Mouse (Mus musculus): Measurements from ENCODE around the gene Emilin2. TPM values are rescaled to one million over a fixed set of nuclear protein-coding genes. Genes with fewer than 3 reads are reported as not detected.

Emilin2 gene
- polyA plus RNA-seq, 1 experiment = 2.6 TPM

DNA sequence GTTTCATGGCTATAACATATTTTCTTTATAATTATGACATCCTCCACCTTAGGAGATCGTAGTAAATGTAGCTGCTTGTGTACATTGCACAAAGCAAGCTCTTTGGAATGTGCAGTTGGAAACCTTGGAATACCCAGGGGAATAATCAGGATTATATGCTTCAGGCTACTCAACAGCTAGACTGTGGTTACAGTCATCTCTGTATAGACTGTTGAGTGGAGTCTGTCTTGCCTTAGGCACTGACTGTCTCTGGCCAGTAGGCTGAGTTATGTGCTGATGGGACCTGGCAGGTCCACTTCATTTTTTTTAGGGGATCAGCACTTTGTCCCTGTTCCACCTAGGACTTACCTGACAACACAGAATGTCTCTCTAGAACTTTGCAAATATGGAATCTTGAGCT is 98.1 kb downstream of the Emilin2 start:
- Histone ChIP-seq H3K4me1 (ENCODE audit: control insufficient read depth, insufficient read depth, low read length) (peaks cover 37% of the 10 kb centered on the region), H3K36me3 (ENCODE audit: control insufficient read depth, insufficient read depth, low read length) (peaks cover 2% of the 10 kb centered on the region; the same call in 1 of the 2 replicates)
- 84% methylated on average over 1 of the region's 1 CpGs for WGBS

DNA sequence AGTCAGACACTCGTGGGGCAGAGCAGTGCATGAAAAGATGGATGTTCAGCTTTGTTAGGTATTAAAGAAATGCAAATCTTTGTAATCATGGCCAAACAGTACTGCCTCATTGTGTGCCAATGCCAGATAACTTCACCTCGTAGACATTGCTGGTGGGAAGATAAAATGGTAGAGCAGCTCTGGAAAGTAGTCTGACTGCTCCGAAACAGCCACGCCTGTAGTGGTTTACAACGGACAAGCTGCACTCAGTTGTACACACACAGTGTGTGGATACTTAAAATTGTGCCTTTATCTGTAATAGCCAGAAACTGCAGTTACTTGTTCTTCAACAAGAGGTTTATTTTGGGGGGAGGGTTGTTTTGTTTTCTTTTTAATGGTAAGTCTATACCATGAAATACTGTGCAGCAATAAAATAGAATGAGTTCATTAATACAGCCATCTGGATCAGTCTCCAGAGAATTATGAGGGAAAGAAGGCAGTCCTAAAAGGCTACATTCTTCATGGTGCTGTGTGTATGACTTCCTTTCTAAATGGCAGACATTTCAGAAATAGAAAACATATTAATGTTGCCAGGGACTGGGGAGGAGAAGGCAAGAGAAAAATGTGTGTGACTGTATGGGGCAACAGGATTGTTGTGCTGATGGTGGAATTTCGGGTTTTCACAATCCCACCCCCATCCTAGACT is 99.7 kb downstream of the Emilin2 start:
- peaks cover 42% of the 10 kb centered on the region for H3K4me1 ChIP-seq (ENCODE audit: control insufficient read depth, insufficient read depth, low read length)
- no peaks in the 10 kb centered on the region for H3K36me3 ChIP-seq (ENCODE audit: control insufficient read depth, insufficient read depth, low read length)
- H3K27me3 ChIP-seq (replicated peaks; ENCODE audit: control insufficient read depth, insufficient read depth, low read length) = no peaks in the 10 kb centered on the region
- no peak overlapping the region for H3K4me3 ChIP-seq (ENCODE audit: insufficient read depth, low read depth, low read length)
- no peak for TF ChIP-seq CTCF (conservative IDR thresholded peaks at IDR 0.05; ENCODE audit: insufficient read depth, insufficient read length, low read depth, low read length)
- no peak for TF ChIP-seq POLR2A (IDR thresholded peaks at IDR 0.05; ENCODE audit: low read depth, low read length)
- H3K27ac ChIP-seq (ENCODE audit: insufficient read depth, low read depth, low read length) = no peak overlapping the region
- no peak for DNase-seq
- WGBS = 69% methylated on average over 6 of the region's 6 CpGs

More for the DNA sequence above, 98.1 kb downstream of the Emilin2 start:
- Histone ChIP-seq H3K27me3 (replicated peaks; ENCODE audit: control insufficient read depth, insufficient read depth, low read length) (no peaks in the 10 kb centered on the region), H3K4me3 (ENCODE audit: insufficient read depth, low read depth, low read length) (no peak overlapping the region), H3K27ac (ENCODE audit: insufficient read depth, low read depth, low read length) (no peak overlapping the region)
- TF ChIP-seq POLR2A (IDR thresholded peaks at IDR 0.05; ENCODE audit: low read depth, low read length) (no peak), CTCF (conservative IDR thresholded peaks at IDR 0.05; ENCODE audit: insufficient read depth, insufficient read length, low read depth, low read length) (0 out of 2 replicates have a peak, but pooled peaks have one; percentile 9)
- no peak for DNase-seq

DNA sequence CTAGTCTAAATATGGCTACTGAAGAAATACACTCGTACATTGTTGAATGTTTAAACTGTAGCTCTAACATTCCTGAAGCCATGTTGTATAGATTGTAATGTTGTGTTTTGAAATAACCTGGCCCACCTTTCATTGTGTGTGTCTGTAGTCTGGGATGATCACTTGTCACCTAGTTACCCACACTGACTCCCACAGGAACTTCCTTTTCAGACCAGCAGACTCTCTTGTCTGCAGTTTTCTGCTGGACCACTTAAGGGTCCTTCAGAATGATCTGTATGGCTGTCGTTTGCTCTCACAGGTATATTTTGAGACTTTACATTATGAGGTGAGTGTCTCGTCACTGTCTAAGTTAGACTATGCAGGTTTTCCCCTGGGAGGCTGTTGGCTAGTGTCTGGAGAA is 101.8 kb downstream of the Emilin2 start:
- no peak overlapping the region for H3K4me3 ChIP-seq (ENCODE audit: insufficient read depth, low read depth, low read length)
- no peaks in the 10 kb centered on the region for H3K36me3 ChIP-seq (ENCODE audit: control insufficient read depth, insufficient read depth, low read length)
- H3K4me1 ChIP-seq (ENCODE audit: control insufficient read depth, insufficient read depth, low read length) = peaks cover 35% of the 10 kb centered on the region
- WGBS = 73% methylated on average over 3 of the region's 3 CpGs
- no peak for DNase-seq
- H3K27me3 ChIP-seq (replicated peaks; ENCODE audit: control insufficient read depth, insufficient read depth, low read length) = no peaks in the 10 kb centered on the region
- no peak overlapping the region for H3K27ac ChIP-seq (ENCODE audit: insufficient read depth, low read depth, low read length)
- TF ChIP-seq POLR2A (IDR thresholded peaks at IDR 0.05; ENCODE audit: low read depth, low read length) (no peak), CTCF (conservative IDR thresholded peaks at IDR 0.05; ENCODE audit: insufficient read depth, insufficient read length, low read depth, low read length) (no peak)

DNA sequence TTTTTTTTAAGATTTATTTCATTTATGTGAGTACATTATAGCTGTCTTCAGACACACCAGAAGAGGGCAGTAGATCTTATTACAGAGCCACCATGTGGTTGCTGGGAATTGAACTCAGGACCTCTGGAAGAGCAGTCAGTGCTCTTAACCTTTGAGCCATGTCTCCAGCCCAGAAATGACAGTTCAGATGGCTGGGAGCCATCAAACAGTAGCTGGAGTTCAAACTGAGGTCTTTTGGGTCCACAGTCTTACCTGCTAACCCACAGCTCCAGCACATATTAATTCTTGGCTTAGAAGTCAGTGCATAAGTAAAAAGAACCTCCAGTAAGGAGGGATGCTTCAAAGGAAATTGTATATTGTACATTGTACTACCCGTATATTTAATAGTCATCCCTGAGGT is 102.9 kb downstream of the Emilin2 start:
- Histone ChIP-seq H3K36me3 (ENCODE audit: control insufficient read depth, insufficient read depth, low read length) (no peaks in the 10 kb centered on the region), H3K27ac (ENCODE audit: insufficient read depth, low read depth, low read length) (no peak overlapping the region), H3K4me1 (ENCODE audit: control insufficient read depth, insufficient read depth, low read length) (peaks cover 33% of the 10 kb centered on the region), H3K4me3 (ENCODE audit: insufficient read depth, low read depth, low read length) (no peak overlapping the region), H3K27me3 (replicated peaks; ENCODE audit: control insufficient read depth, insufficient read depth, low read length) (no peaks in the 10 kb centered on the region)
- WGBS = 79% methylated on average over 1 of the region's 1 CpGs
- TF ChIP-seq POLR2A (IDR thresholded peaks at IDR 0.05; ENCODE audit: low read depth, low read length) (no peak), CTCF (conservative IDR thresholded peaks at IDR 0.05; ENCODE audit: insufficient read depth, insufficient read length, low read depth, low read length) (no peak)
- DNase-seq = peak; percentile 63

DNA sequence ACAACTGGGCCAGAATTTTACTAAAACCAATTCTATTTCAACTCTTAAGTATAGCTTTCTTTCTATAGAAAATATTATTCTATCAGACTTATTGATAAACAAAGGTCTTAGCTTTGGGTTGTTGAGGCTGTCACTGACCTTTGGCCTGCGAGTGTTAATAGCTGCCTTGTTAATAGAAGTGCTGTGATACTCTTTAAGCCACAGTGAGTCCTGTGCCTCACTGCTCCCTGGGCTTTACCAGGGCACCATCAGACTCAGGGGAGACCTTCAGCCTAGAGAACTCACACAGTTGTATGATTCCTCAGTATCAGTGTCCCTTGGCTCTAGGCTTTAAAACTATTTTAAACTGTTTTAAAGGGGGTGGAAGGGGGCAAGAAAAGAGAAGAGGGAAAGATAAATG is 103.4 kb downstream of the Emilin2 start:
- no peak for DNase-seq
- H3K27me3 ChIP-seq (replicated peaks; ENCODE audit: control insufficient read depth, insufficient read depth, low read length) = no peaks in the 10 kb centered on the region
- 95% methylated on average over 1 of the region's 1 CpGs for WGBS
- H3K4me3 ChIP-seq (ENCODE audit: insufficient read depth, low read depth, low read length) = no peak overlapping the region
- no peaks in the 10 kb centered on the region for H3K36me3 ChIP-seq (ENCODE audit: control insufficient read depth, insufficient read depth, low read length)
- H3K27ac ChIP-seq (ENCODE audit: insufficient read depth, low read depth, low read length) = peak overlapping the region; percentile 35; the same call in 1 of the 2 replicates
- TF ChIP-seq POLR2A (IDR thresholded peaks at IDR 0.05; ENCODE audit: low read depth, low read length) (no peak), CTCF (conservative IDR thresholded peaks at IDR 0.05; ENCODE audit: insufficient read depth, insufficient read length, low read depth, low read length) (no peak)
- H3K4me1 ChIP-seq (ENCODE audit: control insufficient read depth, insufficient read depth, low read length) = peaks cover 31% of the 10 kb centered on the region

DNA sequence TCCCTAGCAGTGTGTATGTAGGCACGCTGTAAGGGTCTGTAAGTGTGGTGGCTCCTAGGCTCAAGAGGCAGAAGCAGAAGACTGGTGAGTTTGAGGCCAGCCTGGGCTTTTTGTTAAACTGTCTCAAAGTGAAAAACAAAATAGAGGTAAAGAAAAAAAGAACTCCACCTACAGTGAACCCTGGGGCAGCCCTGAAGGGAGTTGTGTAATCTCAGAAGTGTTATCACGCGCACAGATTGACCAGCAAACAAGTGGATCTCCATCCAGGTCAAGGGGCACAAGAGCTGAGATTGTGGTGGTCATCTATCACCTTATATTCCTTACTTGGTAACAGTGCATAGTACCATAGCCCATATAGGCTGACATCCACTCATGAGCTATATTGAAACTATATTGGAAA is 104.5 kb downstream of the Emilin2 start:
- H3K36me3 ChIP-seq (ENCODE audit: control insufficient read depth, insufficient read depth, low read length) = no peaks in the 10 kb centered on the region
- no peak for DNase-seq
- peaks cover 35% of the 10 kb centered on the region for H3K4me1 ChIP-seq (ENCODE audit: control insufficient read depth, insufficient read depth, low read length)
- H3K27me3 ChIP-seq (replicated peaks; ENCODE audit: control insufficient read depth, insufficient read depth, low read length) = no peaks in the 10 kb centered on the region
- no peak overlapping the region for H3K4me3 ChIP-seq (ENCODE audit: insufficient read depth, low read depth, low read length)
- 75% methylated on average over 3 of the region's 3 CpGs for WGBS
- no peak for TF ChIP-seq CTCF (conservative IDR thresholded peaks at IDR 0.05; ENCODE audit: insufficient read depth, insufficient read length, low read depth, low read length)
- TF ChIP-seq POLR2A (IDR thresholded peaks at IDR 0.05; ENCODE audit: low read depth, low read length) = no peak
- H3K27ac ChIP-seq (ENCODE audit: insufficient read depth, low read depth, low read length) = peak overlapping the region; percentile 18; the same call in 1 of the 2 replicates

DNA sequence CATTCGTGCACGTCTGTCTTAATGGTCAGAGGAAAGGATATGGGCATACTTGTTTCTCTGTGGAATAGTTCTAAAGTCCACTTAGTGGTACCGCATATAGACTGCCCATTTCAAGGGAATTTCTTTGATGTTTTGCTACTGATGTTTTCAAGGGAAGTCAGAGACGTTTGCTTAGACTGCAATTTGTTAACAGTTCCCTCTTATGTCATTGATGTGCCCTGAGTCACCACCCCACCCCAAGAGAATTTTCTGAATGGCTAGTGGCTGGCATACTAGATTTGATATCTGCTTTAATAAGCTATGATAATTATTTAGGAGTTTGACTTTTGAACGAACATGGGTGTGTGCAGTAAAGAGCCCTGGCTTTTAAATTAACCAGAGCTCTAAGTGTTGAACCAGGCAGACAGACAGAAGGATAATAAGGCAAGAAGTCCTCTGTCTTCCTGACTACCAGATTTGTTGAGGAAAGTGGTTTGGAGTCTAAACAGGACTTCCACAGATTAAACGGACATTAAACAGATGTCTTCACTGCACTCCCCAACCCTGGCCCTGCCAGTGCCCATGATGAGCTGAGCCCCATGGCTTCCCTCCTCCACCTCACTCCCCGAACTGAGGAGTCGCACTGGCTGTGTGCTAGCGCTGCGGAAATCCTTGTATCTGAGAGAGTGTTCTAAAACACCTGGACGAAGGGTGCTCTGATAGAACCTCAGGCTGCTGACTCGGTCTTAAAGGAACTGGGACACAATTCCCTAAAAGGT is 105.5 kb downstream of the Emilin2 start:
- H3K4me1 ChIP-seq (ENCODE audit: control insufficient read depth, insufficient read depth, low read length) = peaks cover 42% of the 10 kb centered on the region
- 48% methylated on average over 12 of the region's 12 CpGs for WGBS
- H3K27me3 ChIP-seq (replicated peaks; ENCODE audit: control insufficient read depth, insufficient read depth, low read length) = no peaks in the 10 kb centered on the region
- peak overlapping the region; percentile 74 for H3K27ac ChIP-seq (ENCODE audit: insufficient read depth, low read depth, low read length)
- H3K4me3 ChIP-seq (ENCODE audit: insufficient read depth, low read depth, low read length) = no peak overlapping the region
- TF ChIP-seq CTCF (conservative IDR thresholded peaks at IDR 0.05; ENCODE audit: insufficient read depth, insufficient read length, low read depth, low read length) = no peak
- no peak for TF ChIP-seq POLR2A (IDR thresholded peaks at IDR 0.05; ENCODE audit: low read depth, low read length)
- peak; percentile 43 for DNase-seq
- no peaks in the 10 kb centered on the region for H3K36me3 ChIP-seq (ENCODE audit: control insufficient read depth, insufficient read depth, low read length)

Measured in kidney, adult 2 months (tissue).